Mouse (Mus musculus) retina, embryonic 14.5 days (tissue): Measurements from ENCODE around the gene Cavin4.

ENCODE experiments used
- DNase-seq: peaks from one replicate; pipeline ENCODE4 v3.0.0-alpha.2; 2015; ENCODE audit warnings: low spot score

Gene Cavin4

GRCm38 (mm10) chr4:48663271-48663670, at the start of gene Cavin4:
Cavin4 (plus strand) TSS chr4:48663514.
- no peak for DNase-seq

- no peak for DNase-seq
Measured at GRCm38 (mm10) chr4:48615483-48615882, 47.8 kb upstream of the Cavin4 start.

- DNase-seq = no peak
Measured at GRCm38 (mm10) chr4:48617201-48617600, 46.1 kb upstream of the Cavin4 start.

GRCm38 (mm10) chr4:48620121-48620520, 43.2 kb upstream of the Cavin4 start:
- DNase-seq = no peak

- no peak for DNase-seq
Measured at GRCm38 (mm10) chr4:48622246-48622645, 41.1 kb upstream of the Cavin4 start.

GRCm38 (mm10) chr4:48622946-48623345, 40.4 kb upstream of the Cavin4 start:
- DNase-seq = no peak

- no peak for DNase-seq
Measured at GRCm38 (mm10) chr4:48624961-48625360, 38.4 kb upstream of the Cavin4 start.

- DNase-seq = no peak
Measured at GRCm38 (mm10) chr4:48625836-48626235, 37.5 kb upstream of the Cavin4 start.

- no peak for DNase-seq
Measured at GRCm38 (mm10) chr4:48629445-48629844, 33.9 kb upstream of the Cavin4 start.

GRCm38 (mm10) chr4:48633529-48633928, 29.8 kb upstream of the Cavin4 start:
- DNase-seq = no peak

- peak; percentile 57 for DNase-seq
Measured at GRCm38 (mm10) chr4:48634058-48634457, 29.3 kb upstream of the Cavin4 start.

GRCm38 (mm10) chr4:48636831-48637230, 26.5 kb upstream of the Cavin4 start:
- no peak for DNase-seq

- peak; percentile 16 for DNase-seq
Measured at GRCm38 (mm10) chr4:48638132-48638531, 25.2 kb upstream of the Cavin4 start.

- peak; percentile 60 for DNase-seq
Measured at GRCm38 (mm10) chr4:48639503-48639902, 23.8 kb upstream of the Cavin4 start.

- no peak for DNase-seq
Measured at GRCm38 (mm10) chr4:48643801-48644200, 19.5 kb upstream of the Cavin4 start.

- no peak for DNase-seq
Measured at GRCm38 (mm10) chr4:48646143-48646542, 17.2 kb upstream of the Cavin4 start.

GRCm38 (mm10) chr4:48650617-48651360, 12.5 kb upstream of the Cavin4 start:
- DNase-seq = no peak

GRCm38 (mm10) chr4:48654118-48654517, 9.2 kb upstream of the Cavin4 start:
- no peak for DNase-seq

- DNase-seq = no peak
Measured at GRCm38 (mm10) chr4:48656530-48656929, 6.8 kb upstream of the Cavin4 start.

GRCm38 (mm10) chr4:48660144-48660543, 3.2 kb upstream of the Cavin4 start:
- no peak for DNase-seq

GRCm38 (mm10) chr4:48660619-48661575, 2.4 kb upstream of the Cavin4 start:
- no peak for DNase-seq

- DNase-seq = no peak
Measured at GRCm38 (mm10) chr4:48664021-48664420, 707 bp downstream of the Cavin4 start.

- no peak for DNase-seq
Measured at GRCm38 (mm10) chr4:48667279-48667678, 4.0 kb downstream of the Cavin4 start.
